7 mouse cellular contexts compared by ENCODE assay signal in the genomic region with DNA sequence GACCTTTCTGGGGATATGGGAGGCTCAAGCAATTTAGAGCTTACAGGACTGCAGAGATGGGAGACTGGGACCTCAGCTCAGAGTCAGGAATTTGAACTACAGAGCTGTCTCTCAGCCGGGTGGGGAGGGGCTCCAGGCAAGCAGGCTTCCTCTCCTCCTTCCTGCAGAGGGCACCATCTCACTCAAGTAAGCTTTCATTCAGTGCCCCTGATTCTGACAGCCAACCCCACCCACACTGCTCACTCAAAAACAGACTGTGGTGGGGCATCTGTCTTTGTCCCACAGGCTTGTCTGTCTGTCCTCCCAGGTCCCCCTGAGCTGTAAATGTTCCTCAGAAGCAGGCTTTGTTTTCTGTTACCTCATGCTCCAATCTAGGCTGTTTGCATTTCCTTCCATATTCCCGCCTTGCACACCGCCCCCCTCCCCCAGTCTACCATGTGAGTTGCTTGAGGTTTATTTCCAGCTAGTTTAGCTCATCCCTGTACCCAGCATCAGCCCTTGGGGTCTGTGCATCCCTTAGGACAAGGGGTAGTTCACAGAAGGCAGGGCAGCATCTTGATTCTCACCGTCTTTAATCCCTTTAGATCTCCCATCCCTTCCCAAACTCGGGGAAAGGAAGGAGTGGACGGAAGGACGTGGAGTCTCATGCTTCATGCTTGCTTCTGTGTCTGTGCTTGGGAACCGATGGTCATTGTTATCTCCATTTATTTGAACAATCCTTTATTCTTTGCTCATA.
DNase-seq lines count a peak whose midpoint lies in the region; ATAC-seq and TF ChIP-seq lines count a peak whose summit lies in the region.

No protein-coding gene starts in this region.

- no peak overlapping the region for H3K9ac ChIP-seq in heart, embryonic 14.5 days (ENCODE audit: low read length)

- peak; percentile 68 for DNase-seq in testis, postnatal 10 days (ENCODE audit: low spot score)
- no peak for DNase-seq in testis, postnatal 14 days (ENCODE audit: low spot score)
- DNase-seq in kidney, postnatal 14 days, result peak; percentile 72
- no peak for DNase-seq in midbrain, embryonic 10.5 days (ENCODE audit: low spot score)
- DNase-seq in thymus, postnatal 36 days, result peak; percentile 48 to 59

- H3K4me2 ChIP-seq in heart, embryonic 14.5 days (ENCODE audit: low read length), result peak overlapping the region; percentile 46

- TF ChIP-seq CTCF in cortical plate, adult 2 months (IDR thresholded peaks at IDR 0.05; ENCODE audit: extremely low read depth, insufficient read depth, low read length), result peak; percentile 45; the same call in 1 of the 2 replicates

- TF ChIP-seq POLR2A in cortical plate, adult 2 months (IDR thresholded peaks at IDR 0.05; ENCODE audit: extremely low read depth, insufficient read depth, low read length), result no peak

- no peak overlapping the region for H3K27ac ChIP-seq in cortical plate, adult 2 months (ENCODE audit: insufficient read depth, low read length)
- H3K27ac ChIP-seq in heart, embryonic 14.5 days (replicated peaks in 1 of 2; ENCODE audit: control insufficient read depth in 1 of 2, insufficient read depth in 1 of 2, low read depth in 2 of 2, low read length in 2 of 2), result no peak overlapping the region
- peak overlapping the region; percentile 74 for H3K27ac ChIP-seq in midbrain, embryonic 10.5 days (replicated peaks)

- ATAC-seq in heart, embryonic 14.5 days (ENCODE audit: insufficient number of reproducible peaks, insufficient read depth, low FRiP score, low read depth), result peak; percentile 32; the same call in 1 of the 2 replicates

- no peaks in the 10 kb centered on the region for H3K9me3 ChIP-seq in heart, embryonic 14.5 days (ENCODE audit: control insufficient read depth, low read length)
- H3K9me3 ChIP-seq in midbrain, embryonic 10.5 days (replicated peaks), result no peaks in the 10 kb centered on the region

- H3K36me3 ChIP-seq in heart, embryonic 14.5 days (ENCODE audit: control insufficient read depth, insufficient read depth, low read length), result no peaks in the 10 kb centered on the region
- H3K36me3 ChIP-seq in midbrain, embryonic 10.5 days, result no peaks in the 10 kb centered on the region

- H3K4me1 ChIP-seq in cortical plate, adult 2 months (ENCODE audit: control insufficient read depth, insufficient read depth, low read length), result 0 out of 2 replicates have a peak, but pooled peaks cover 2% of the 10 kb centered on the region
- peaks cover 7 to 8% of the 10 kb centered on the region in 2 experiments; a peak in 3 of 4 replicates for H3K4me1 ChIP-seq in heart, embryonic 14.5 days (ENCODE audit: control insufficient read depth in 2 of 2, insufficient read depth in 2 of 2, low read length in 2 of 2)
- H3K4me1 ChIP-seq in midbrain, embryonic 10.5 days, result peaks cover 57% of the 10 kb centered on the region

- no peaks in the 10 kb centered on the region for H3K27me3 ChIP-seq in heart, embryonic 14.5 days (ENCODE audit: control insufficient read depth, insufficient read depth, low read length)
- H3K27me3 ChIP-seq in midbrain, embryonic 10.5 days (ENCODE audit: low read depth, poor library complexity, severe bottlenecking), result peaks cover 15% of the 10 kb centered on the region

- 36% methylated on average over 8 of the region's 8 CpGs for whole genome bisulfite sequencing in heart, embryonic 14.5 days
- 42% methylated on average over 8 of the region's 8 CpGs for WGBS in midbrain, embryonic 10.5 days

- no peak overlapping the region for H3K4me3 ChIP-seq in cortical plate, adult 2 months (ENCODE audit: insufficient read depth, low read length)
- H3K4me3 ChIP-seq in heart, embryonic 14.5 days (ENCODE audit: control insufficient read depth in 1 of 2, insufficient read depth in 1 of 2, low read depth in 1 of 2, low read length in 2 of 2), result no peak overlapping the region
- H3K4me3 ChIP-seq in midbrain, embryonic 10.5 days, result peak overlapping the region; percentile 17; the same call in 1 of the 2 replicates

Comparison
In these comparisons a context has a peak if more than half of its experiments do, and no peak if none do; other contexts are left out.
1. DNase-seq: peak in testis, postnatal 10 days (single experiment), kidney, postnatal 14 days (single experiment) and thymus, postnatal 36 days (2 of 2); none in testis, postnatal 14 days (single experiment) and midbrain, embryonic 10.5 days (single experiment).